Mouse (Mus musculus) cerebellum, postnatal 25 days (tissue): ENCODE measurements around the gene Clec4n.
"Not testable (repeated sequence)": the region's sequence is repeated elsewhere in the genome, so short reads cannot be mapped to it uniquely, and the experiment has no call there.

Source experiments
- DNase-seq, 2 experiments: peaks; one replicate each; pipeline ENCODE4 v3.0.0; 2021; ENCODE audit warnings: mixed read lengths in 2 of 2

Gene Clec4n

GRCm38 (mm10) chr6:123292751-123293400, 63.2 kb downstream of the Clec4n start:
- no peak for DNase-seq

GRCm38 (mm10) chr6:123293509-123293908, 63.9 kb downstream of the Clec4n start:
- not testable (repeated sequence) for DNase-seq
